Mouse (Mus musculus) kidney, embryonic 15.5 days (tissue): ENCODE measurements at regions not wholly inside any gene's neighbourhood (a gene's known extent, or its start where the extent isn't known, plus 50 kb on each side); places are given as distances from the start of the nearest gene placed in this dataset.
"Not testable (repeated sequence)": the region's sequence is repeated elsewhere in the genome, so short reads cannot be mapped to it uniquely, and the experiment has no call there.

Experiments used
- ATAC-seq: fragments of 200-750 bp; cut with Nextera tagmentation; replicated peaks from 2 replicates; pipeline ENCODE4 v1.8.0; 2017; ENCODE audit warnings: moderate TSS enrichment; ENCODE audit not compliant: low FRiP score
- H3K27ac ChIP-seq: fragments of 300-500 bp; sonication (generic); 2 replicates; pipeline ENCODE4 v1.5.1; 2015; ENCODE audit warnings: mild to moderate bottlenecking, inconsistent platforms
- H3K27me3 ChIP-seq: fragments of 300-500 bp; sonication (generic); 2 replicates; pipeline ENCODE4 v1.6.1; 2015; ENCODE audit warnings: inconsistent platforms
- H3K36me3 ChIP-seq: fragments of 300-500 bp; sonication (generic); 2 replicates; pipeline ENCODE4 v1.6.1; 2015; ENCODE audit warnings: inconsistent platforms
- H3K4me1 ChIP-seq: fragments of 300-500 bp; sonication (generic); 2 replicates; pipeline ENCODE4 v1.6.1; 2015; ENCODE audit warnings: inconsistent platforms
- H3K4me2 ChIP-seq: fragments of 300-500 bp; sonication (generic); 2 replicates; pipeline ENCODE4 v1.6.1; 2015; ENCODE audit warnings: moderate library complexity, mild to moderate bottlenecking, inconsistent platforms
- H3K4me3 ChIP-seq: fragments of 300-500 bp; sonication (generic); replicated peaks from 2 replicates; pipeline ENCODE4 v1.5.1; 2015; ENCODE audit warnings: mild to moderate bottlenecking, inconsistent platforms
- H3K9ac ChIP-seq: fragments of 300-500 bp; sonication (generic); 2 replicates; pipeline ENCODE4 v1.6.1; 2015; ENCODE audit warnings: mild to moderate bottlenecking, inconsistent platforms
- H3K9me3 ChIP-seq: fragments of 300-500 bp; sonication (generic); replicated peaks from 2 replicates; pipeline ENCODE4 v1.6.1; 2016; ENCODE audit warnings: inconsistent platforms
- WGBS: fragments of 180-500 bp; shearing (Covaris S2); methylation state at CpG from one replicate; pipeline ENCODE4 v1.1.7; 2015; ENCODE audit warnings: mixed read lengths; 5-methylcytosine and 5-hydroxymethylcytosine counted together

GRCm38 (mm10) chr10:19502874-19503273, 88.9 kb upstream of the Ifngr1 start:
- Histone ChIP-seq H3K9me3 (no peaks in the 10 kb centered on the region), H3K27me3 (no peaks in the 10 kb centered on the region), H3K4me1 (no peaks in the 10 kb centered on the region), H3K9ac (no peak overlapping the region), H3K36me3 (no peaks in the 10 kb centered on the region), H3K27ac (no peak overlapping the region), H3K4me2 (no peak overlapping the region), H3K4me3 (no peak overlapping the region)
- 86% methylated on average over 4 of the region's 4 CpGs for WGBS
- ATAC-seq: no peak

GRCm38 (mm10) chr10:19503846-19504765, 87.6 kb upstream of the Ifngr1 start:
- no peaks in the 10 kb centered on the region for H3K4me1 ChIP-seq
- no peak overlapping the region for H3K27ac ChIP-seq
- WGBS: 61% methylated on average over 8 of the region's 8 CpGs
- no peaks in the 10 kb centered on the region for H3K36me3 ChIP-seq
- no peaks in the 10 kb centered on the region for H3K27me3 ChIP-seq
- H3K9ac ChIP-seq: no peak overlapping the region
- H3K4me2 ChIP-seq: no peak overlapping the region
- ATAC-seq: no peak
- no peak overlapping the region for H3K4me3 ChIP-seq
- no peaks in the 10 kb centered on the region for H3K9me3 ChIP-seq

- H3K4me1 ChIP-seq: no peaks in the 10 kb centered on the region
- H3K27me3 ChIP-seq: no peaks in the 10 kb centered on the region
- H3K27ac ChIP-seq: no peak overlapping the region
- WGBS: 93% methylated on average over 1 of the region's 1 CpGs
- no peak for ATAC-seq
- no peak overlapping the region for H3K4me3 ChIP-seq
- no peaks in the 10 kb centered on the region for H3K9me3 ChIP-seq
- no peaks in the 10 kb centered on the region for H3K36me3 ChIP-seq
- H3K9ac ChIP-seq: no peak overlapping the region
- H3K4me2 ChIP-seq: no peak overlapping the region
Measured at GRCm38 (mm10) chr10:19505174-19505573, 86.6 kb upstream of the Ifngr1 start.

DNA sequence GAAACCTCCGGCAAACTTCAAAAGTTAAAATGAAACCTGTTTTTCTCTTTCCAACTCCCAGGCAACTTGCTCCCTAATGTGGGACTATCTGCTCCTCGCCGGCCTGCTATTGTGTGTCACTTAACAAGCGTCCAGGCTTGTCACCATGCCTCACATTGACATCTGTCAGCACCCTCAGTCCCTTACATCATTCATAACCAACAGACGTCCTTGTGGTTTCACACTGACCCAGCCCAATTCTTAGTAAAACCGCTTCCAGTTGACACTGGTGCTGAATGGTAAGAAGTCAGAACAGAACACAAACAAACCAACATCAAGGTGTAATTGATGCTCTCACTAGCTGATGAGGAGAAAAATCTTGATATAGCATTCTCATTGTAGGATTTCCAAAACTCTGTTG, 85.8 kb upstream of the Ifngr1 start:
- 81% methylated on average over 6 of the region's 6 CpGs for WGBS

DNA sequence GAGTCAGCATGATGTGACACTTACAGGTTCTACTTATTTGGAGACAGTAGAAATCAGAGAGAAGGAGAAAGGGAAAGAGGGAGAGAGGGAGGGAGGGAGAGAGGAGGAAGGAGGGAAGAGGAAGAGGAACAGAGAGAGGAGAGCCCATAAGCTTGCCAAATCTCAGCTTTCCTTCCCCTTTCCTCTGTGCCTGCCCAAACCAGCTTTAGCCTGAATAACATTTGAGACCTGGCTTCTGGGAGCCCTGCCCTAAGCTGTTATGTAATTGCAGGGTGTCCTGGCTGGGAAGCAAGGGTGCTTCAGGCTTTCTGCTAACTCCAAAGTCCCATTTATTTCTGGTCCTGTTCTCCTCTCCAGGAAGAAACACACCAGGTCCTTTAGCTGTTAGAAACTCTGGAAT, 85.3 kb upstream of the Ifngr1 start:
- H3K9me3 ChIP-seq: no peaks in the 10 kb centered on the region

More for the DNA sequence above, 85.8 kb upstream of the Ifngr1 start:
- no peak overlapping the region for H3K4me2 ChIP-seq
- no peak overlapping the region for H3K4me3 ChIP-seq
- H3K9ac ChIP-seq: no peak overlapping the region
- no peaks in the 10 kb centered on the region for H3K36me3 ChIP-seq
- no peaks in the 10 kb centered on the region for H3K4me1 ChIP-seq
- H3K9me3 ChIP-seq: no peaks in the 10 kb centered on the region
- H3K27me3 ChIP-seq: no peaks in the 10 kb centered on the region
- no peak overlapping the region for H3K27ac ChIP-seq
- ATAC-seq: no peak

DNA sequence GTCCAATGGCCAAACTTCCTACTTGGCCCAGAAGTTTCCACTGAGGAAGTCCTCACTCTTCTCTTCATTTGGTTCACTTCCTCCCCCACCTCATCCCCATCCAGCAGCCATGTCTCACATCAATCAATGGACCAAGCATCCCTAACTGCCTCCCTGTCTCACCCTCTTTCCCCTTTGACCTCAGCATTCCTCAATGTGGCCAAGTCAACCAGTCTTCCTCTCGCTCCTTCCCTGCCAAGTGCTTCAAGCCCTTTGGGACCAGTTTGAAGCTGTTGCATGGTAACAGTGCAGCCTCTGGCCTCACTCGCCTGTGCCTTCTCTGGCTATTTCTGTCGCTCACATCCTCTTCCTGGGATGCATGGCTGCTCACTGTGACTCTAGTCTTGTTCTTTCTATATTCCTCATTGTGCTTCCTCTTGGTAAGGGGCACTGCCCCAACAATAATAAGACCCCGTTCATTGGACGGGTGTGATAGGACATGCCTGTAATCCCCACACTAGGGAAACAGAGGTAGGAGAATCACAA, 83.5 kb upstream of the Ifngr1 start:
- WGBS: 66% methylated on average over 5 of the region's 5 CpGs
- H3K4me3 ChIP-seq: no peak overlapping the region
- H3K36me3 ChIP-seq: no peaks in the 10 kb centered on the region
- no peak overlapping the region for H3K27ac ChIP-seq
- H3K9me3 ChIP-seq: no peaks in the 10 kb centered on the region
- no peak for ATAC-seq
- no peaks in the 10 kb centered on the region for H3K4me1 ChIP-seq
- no peaks in the 10 kb centered on the region for H3K27me3 ChIP-seq
- no peak overlapping the region for H3K4me2 ChIP-seq
- H3K9ac ChIP-seq: no peak overlapping the region

More for the DNA sequence above, 85.3 kb upstream of the Ifngr1 start:
- no peak for ATAC-seq
- Histone ChIP-seq H3K4me2 (no peak overlapping the region), H3K27ac (no peak overlapping the region), H3K36me3 (no peaks in the 10 kb centered on the region), H3K4me1 (no peaks in the 10 kb centered on the region), H3K9ac (no peak overlapping the region), H3K4me3 (no peak overlapping the region), H3K27me3 (no peaks in the 10 kb centered on the region)

DNA sequence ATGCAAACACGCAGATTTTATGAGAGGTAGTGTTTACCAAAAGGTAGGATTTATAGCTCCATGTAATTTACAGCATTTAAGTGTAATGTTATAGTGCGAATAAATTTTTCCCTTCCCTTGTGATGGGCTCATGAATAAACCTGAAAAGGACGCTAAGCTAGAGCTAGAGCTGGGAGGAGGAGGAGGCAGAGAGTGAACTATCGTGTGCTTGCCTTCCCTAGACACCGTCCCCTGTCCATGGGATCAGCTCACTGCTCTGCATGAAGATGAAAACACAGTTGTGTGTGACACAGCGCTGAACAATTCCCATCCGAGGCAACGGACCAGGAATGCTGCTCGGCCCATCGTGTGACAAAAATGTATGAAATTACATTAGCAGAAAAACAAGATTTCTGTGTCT, 81.7 kb upstream of the Ifngr1 start:
- ATAC-seq: no peak
- Histone ChIP-seq H3K4me2 (no peak overlapping the region), H3K27me3 (no peaks in the 10 kb centered on the region), H3K27ac (no peak overlapping the region), H3K9ac (no peak overlapping the region), H3K4me3 (no peak overlapping the region), H3K36me3 (no peaks in the 10 kb centered on the region), H3K9me3 (no peaks in the 10 kb centered on the region), H3K4me1 (no peaks in the 10 kb centered on the region)
- WGBS: 53% methylated on average over 10 of the region's 10 CpGs

DNA sequence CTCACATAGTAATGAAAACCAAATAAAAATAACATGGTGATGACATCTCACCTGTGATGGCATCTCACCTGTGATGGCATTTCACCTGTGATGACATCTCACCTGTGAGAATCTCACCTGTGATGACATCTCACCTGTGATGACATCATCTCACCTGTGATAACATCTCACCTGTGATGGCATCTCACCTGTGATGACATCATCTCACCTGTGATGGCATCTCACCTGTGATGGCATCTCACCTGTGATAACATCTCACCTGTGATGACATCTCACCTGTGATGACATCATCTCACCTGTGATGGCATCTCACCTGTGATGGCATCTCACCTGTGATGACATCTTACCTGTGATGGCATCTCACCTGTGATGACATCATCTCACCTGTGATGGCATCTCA, 77.4 kb upstream of the Ifngr1 start:
- not testable (repeated sequence) for ATAC-seq, H3K36me3 ChIP-seq, H3K9me3 ChIP-seq, H3K27me3 ChIP-seq, H3K4me3 ChIP-seq, H3K4me1 ChIP-seq, H3K27ac ChIP-seq, H3K4me2 ChIP-seq, H3K9ac ChIP-seq

GRCm38 (mm10) chr10:19514837-19515236, 76.9 kb upstream of the Ifngr1 start:
- ATAC-seq: no peak

GRCm38 (mm10) chr10:19516011-19516410, 75.7 kb upstream of the Ifngr1 start:
- no peaks in the 10 kb centered on the region for H3K9me3 ChIP-seq
- H3K4me2 ChIP-seq: no peak overlapping the region
- no peak overlapping the region for H3K4me3 ChIP-seq
- H3K4me1 ChIP-seq: no peaks in the 10 kb centered on the region
- H3K9ac ChIP-seq: no peak overlapping the region
- H3K27me3 ChIP-seq: no peaks in the 10 kb centered on the region
- no peaks in the 10 kb centered on the region for H3K36me3 ChIP-seq
- H3K27ac ChIP-seq: no peak overlapping the region
- 93% methylated on average over 3 of the region's 3 CpGs for WGBS
- ATAC-seq: no peak

More at GRCm38 (mm10) chr10:19514837-19515236, 76.9 kb upstream of the Ifngr1 start:
- Histone ChIP-seq H3K4me1 (no peaks in the 10 kb centered on the region), H3K9me3 (no peaks in the 10 kb centered on the region), H3K36me3 (no peaks in the 10 kb centered on the region), H3K27me3 (no peaks in the 10 kb centered on the region), H3K4me3 (no peak overlapping the region), H3K27ac (no peak overlapping the region), H3K4me2 (no peak overlapping the region), H3K9ac (no peak overlapping the region)
- 96% methylated on average over 2 of the region's 2 CpGs for WGBS

GRCm38 (mm10) chr10:19517093-19517492, 74.7 kb upstream of the Ifngr1 start:
- H3K9ac ChIP-seq: no peak overlapping the region
- no peaks in the 10 kb centered on the region for H3K27me3 ChIP-seq
- H3K4me1 ChIP-seq: no peaks in the 10 kb centered on the region
- H3K9me3 ChIP-seq: no peaks in the 10 kb centered on the region
- no peak overlapping the region for H3K4me3 ChIP-seq
- no peaks in the 10 kb centered on the region for H3K36me3 ChIP-seq
- ATAC-seq: peak; percentile 22; the same call in 1 of the 2 replicates
- H3K4me2 ChIP-seq: no peak overlapping the region
- no peak overlapping the region for H3K27ac ChIP-seq
- 81% methylated on average over 2 of the region's 2 CpGs for WGBS

GRCm38 (mm10) chr10:19518763-19519162, 73.0 kb upstream of the Ifngr1 start:
- Histone ChIP-seq H3K4me3 (no peak overlapping the region), H3K36me3 (no peaks in the 10 kb centered on the region), H3K27me3 (no peaks in the 10 kb centered on the region), H3K9me3 (no peaks in the 10 kb centered on the region), H3K4me2 (no peak overlapping the region), H3K9ac (no peak overlapping the region), H3K27ac (no peak overlapping the region), H3K4me1 (no peaks in the 10 kb centered on the region)
- no peak for ATAC-seq
- WGBS: 16% methylated on average over 6 of the region's 6 CpGs
